Mouse (Mus musculus) brain, adult 2 months (tissue): ENCODE measurements around the gene Dffb.

Source experiments
- DNase-seq: peaks from one replicate; pipeline ENCODE4 v3.0.0; 2011; ENCODE audit warnings: low read depth, low spot score

The Dffb gene

DNA sequence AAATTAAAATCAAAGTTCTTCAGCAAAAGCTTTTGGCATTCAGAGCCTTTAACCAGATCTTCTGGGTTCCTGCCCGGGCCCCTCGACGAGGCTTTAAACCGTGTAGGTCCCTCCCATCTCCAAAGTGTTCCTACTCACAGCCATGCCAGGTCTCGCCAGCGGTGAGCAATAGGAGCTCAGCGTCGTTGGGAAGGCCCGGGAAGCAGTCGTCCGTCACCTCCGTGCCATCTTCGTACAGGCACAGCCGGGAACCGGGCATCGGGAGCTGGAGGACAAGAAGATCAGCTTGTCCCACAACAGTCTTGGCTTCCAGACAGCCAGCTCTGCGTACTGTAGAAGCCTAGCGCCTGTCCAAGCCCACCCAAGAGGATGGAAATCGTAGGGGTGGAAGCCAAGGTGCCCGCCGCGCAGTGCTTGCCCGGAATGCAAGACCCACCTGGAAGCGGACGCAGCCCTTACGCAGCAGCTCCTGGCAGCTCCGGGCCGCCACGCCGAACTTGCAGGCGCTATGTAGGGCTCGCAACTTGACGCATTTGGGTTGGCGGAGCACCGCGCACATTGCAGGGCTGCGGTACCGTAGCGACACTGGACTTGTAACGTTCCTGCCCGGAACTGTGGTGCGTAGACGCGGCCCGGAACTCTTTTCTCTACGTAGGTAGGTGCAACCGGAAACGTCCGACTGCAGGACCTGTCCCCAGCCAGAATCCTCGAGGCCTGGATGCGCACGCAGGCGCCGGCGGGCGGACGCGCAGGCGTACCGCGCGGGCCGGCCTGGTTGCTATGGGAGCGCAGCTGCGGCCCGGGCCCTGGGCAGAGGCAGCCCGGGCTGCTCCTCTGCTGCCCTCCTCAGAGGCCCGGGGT is at the start of gene Dffb, which contains the start of gene Cep104:
TSS of gene Dffb (minus strand) at position 696 of the 861 bp plus-strand sequence.
TSS of gene Cep104 (plus strand) at position 764 of the 861 bp plus-strand sequence.
- DNase-seq, result peak; percentile 98

- DNase-seq, result peak; percentile 83
Measured at GRCm38 (mm10) chr4:154023754-154024601, 49.1 kb upstream of the Dffb start.

- DNase-seq, result peak; percentile 67
Measured at GRCm38 (mm10) chr4:154022844-154023243, 47.9 kb upstream of the Dffb start.

DNA sequence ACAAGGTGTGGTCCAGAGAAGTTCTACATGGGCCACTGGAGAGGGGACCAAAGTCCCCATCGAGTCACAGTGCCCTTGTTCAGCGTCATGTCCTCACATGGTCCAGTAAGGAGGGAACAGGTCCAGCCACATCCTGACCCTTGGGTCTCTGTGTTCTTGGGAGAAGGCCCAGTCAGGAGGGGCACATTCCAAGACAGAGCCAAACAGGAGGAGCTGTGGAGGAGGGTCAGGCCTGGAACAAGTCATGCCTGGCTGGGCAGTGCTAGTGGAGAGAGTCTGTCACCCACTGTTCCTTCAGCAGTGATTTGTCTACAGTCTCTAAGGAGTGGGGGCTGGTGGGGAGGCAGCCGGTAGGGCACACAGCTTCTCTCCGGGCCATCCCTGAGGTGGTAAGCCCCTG is 47.5 kb upstream of the Dffb start:
- no peak for DNase-seq

DNA sequence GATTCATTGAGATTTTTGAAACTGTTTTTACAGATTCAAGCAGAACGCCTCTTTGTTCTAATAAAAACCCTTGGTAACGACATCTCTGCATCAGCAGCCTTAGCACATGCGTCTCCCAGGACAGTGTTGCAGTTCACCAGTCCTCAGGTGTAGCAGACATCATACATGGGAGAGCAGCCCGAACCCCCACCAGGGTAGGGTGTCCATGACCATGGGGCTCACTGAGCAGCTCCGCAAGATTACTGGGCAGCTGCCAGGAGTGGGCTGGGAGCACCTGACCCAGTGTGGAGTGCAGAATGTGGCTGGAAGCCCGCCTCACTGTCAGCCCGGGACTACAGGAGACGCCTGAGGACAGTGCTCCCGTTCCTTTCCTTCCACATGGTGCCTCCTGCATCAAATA is 46.5 kb upstream of the Dffb start:
- no peak for DNase-seq

- DNase-seq, result peak; percentile 71
Measured at GRCm38 (mm10) chr4:154019571-154019970, 44.6 kb upstream of the Dffb start.

DNA sequence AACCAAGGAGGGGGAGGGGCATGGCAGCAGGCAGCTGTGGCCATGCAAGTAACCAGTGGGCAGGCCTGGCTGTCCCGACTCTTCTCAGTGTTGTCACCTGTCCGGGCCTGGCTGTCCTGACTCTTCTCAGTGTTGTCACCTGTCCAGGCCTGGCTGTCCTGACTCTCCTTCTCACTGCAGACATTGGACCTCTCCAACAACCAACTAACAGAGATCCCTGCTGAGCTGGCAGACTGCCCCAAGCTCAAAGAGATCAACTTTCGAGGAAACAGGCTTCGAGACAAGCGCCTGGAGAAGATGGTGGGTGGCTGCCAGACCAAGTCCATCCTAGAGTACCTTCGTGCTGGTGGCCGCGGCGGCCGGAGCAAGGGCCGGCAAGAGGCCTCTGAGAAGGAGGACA is 40.5 kb upstream of the Dffb start:
- peak; percentile 43 for DNase-seq

DNA sequence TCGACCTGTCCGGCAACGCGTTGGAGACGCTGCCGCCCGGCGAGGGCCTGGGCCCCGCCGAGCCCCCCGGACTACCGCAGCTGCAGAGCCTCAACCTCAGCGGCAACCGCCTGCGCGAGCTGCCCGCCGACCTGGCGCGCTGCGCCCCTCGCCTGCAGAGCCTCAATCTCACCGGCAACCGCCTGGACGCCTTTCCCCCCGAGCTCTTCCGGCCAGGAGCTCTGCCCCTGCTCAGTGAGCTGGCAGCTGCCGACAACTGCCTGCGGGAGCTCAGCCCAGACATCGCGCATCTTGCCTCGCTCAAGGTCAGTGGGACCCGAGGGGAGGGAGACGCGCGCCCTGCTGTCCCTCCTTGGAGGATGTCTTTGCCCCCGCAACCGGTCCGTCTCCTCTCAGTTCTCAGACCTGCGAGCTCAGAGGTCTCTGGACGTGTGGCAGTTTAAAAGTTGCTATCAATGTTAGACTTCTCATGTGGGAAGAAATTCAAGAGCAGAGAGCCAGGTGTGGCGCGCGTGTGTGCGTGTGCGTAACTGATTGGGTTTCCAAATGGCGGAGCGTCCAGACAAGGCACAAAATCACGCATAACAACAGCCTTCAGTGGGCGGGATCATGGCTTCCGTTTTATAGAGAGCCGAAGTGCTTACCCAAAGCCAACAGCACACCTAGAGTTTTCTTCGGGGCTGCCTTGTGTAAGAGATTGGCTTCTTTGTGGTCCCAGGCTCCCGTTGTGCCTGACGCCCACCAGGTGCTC is 37.4 kb upstream of the Dffb start:
- peak; percentile 47 for DNase-seq

DNA sequence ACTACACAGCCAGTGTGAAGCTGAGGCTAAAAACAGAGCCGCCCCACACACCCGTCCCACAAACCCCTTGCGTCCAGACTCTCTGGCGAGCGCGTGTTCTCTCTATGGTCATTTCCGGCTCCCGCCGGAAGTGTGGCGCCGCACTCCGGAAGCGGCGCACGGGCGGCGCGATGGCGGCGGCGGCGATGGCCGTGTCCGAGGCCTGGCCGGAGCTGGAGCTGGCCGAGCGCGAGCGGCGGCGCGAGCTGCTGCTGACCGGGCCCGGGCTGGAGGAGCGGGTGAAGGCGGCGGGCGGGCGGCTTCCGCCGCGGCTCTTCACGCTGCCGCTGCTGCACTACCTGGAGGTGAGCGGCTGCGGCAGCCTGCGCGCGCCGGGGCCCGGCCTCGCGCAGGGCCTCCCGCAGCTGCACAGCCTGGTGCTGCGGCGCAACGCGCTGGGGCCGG is 36.7 kb upstream of the Dffb start, which contains the start of gene Lrrc47:
TSS of gene Lrrc47 (plus strand) at position 86 of the 444 bp plus-strand sequence.
- DNase-seq, result peak; percentile 97

GRCm38 (mm10) chr4:154010907-154011645 is 36.1 kb upstream of the Dffb start:
- no peak for DNase-seq

DNA sequence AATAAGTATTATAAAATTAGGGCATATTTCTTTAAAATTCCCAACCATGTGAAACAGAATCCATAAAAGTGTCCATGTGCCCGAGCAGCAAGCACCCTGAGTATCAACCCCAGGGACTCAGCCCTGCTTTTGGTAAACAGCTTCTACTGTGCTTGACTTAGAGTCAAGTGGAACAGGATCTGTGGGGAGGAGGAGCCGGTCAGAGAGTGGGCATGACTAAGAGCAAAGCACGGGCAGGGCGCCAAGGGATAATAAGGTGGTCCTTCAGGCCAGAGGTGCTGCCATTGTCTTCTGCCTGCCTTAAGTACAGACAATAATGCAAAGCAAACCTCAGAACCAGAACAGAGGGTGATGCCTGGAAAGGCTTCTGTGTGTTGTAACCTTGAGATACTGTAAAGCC is 32.8 kb upstream of the Dffb start:
- no peak for DNase-seq

- no peak for DNase-seq
Measured at GRCm38 (mm10) chr4:154006264-154006663, 31.3 kb upstream of the Dffb start.

GRCm38 (mm10) chr4:154005488-154005887 is 30.6 kb upstream of the Dffb start:
- peak; percentile 52 for DNase-seq

DNA sequence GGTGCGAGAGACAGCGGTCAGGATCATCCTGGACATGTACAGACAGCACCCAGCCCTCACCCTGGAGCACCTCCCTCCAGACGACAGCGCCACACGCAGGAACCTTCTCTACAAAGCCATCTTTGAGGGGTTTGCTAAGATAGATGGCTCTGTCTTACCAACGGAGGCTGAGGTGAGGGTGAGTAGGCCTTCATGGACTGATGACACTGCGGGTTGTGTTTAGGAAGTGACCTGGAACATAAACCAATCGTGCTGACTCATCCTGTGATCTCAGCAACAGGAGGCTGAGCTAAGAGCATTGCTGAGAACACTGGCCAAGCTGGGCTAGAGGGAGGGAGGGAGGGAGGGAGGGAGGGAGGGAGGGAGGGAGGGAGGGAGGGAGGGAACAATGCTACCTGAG is 18.6 kb upstream of the Dffb start:
- DNase-seq, result no peak

DNA sequence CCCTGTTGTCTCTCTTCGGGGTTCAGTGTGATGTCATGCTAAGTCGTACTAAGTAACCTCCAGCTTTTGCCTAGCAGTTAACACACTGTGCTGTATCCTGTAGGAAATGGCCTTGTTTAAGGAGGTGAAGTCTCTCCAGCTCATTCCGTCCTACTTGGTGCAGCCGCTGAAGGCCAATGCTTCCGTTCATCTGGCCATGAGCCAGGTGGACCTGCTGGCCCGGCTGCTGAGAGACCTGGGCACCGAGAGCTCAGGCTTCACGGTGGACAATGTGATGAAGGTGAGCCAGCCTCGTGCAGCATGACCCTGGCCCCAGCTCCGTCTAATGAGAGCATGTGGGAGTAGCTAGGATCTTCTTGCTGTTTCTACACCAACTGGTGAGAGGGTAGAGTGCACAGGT is 17.8 kb upstream of the Dffb start:
- DNase-seq, result no peak

DNA sequence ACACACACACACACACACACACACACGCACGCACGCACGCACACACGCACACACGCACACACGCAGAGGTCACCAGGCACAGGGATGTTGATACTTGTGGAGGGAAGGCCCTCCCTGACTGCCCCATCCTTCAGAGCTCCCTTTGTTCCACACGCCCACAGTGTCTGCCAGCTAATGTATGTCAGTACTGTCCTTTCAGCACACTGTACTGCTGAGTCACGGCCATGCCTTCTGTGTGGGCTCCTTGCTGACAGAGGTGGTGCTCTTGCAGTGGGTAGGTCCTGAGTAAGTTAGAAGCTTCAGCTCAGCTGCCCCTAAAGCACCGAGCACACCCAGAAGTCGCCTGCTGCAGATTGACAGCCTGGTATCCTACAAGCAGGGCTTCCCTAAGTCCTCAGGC is 5.5 kb upstream of the Dffb start:
- peak; percentile 83 for DNase-seq

GRCm38 (mm10) chr4:153979243-153979642 is 4.3 kb upstream of the Dffb start:
- no peak for DNase-seq

DNA sequence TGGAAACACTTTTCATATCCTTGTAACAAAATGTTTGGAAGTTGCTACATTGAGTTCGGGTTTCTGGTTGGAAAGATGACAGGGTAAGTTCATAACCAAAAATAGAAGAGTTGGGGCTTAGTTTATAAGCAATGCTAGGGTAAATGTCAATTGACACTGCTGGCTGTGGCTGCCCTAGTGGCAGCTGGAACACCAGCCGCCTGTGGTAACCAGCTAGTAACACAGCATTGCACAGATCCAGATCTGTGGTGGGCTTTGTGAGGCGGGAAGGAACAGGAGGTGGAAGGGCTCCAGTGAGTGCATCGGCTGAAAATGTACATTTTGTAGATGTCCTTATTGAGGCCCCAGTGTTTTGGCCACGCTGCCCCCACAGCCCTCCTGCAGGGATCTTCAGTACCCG is 842 bp upstream of the Dffb start:
- DNase-seq, result no peak

DNA sequence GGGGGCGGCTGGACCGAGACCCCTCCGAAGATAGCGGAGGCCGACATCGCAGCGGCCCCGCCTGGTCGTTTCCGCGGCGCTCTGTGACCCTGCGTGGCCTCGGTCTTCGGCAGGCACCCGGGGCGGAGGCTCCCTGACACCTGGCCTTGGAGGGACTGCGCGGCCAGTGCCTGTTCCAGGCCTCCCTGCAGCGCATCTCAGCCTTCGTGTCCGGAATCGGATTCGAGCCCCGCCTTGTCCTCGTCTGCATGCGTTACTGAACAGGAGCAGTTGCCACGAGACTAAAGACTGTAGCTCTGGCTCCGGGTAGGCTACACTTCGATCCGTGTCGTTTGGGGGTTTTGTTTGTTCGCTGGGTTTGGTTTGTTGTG is 351 bp upstream of the Dffb start:
- no peak for DNase-seq

DNA sequence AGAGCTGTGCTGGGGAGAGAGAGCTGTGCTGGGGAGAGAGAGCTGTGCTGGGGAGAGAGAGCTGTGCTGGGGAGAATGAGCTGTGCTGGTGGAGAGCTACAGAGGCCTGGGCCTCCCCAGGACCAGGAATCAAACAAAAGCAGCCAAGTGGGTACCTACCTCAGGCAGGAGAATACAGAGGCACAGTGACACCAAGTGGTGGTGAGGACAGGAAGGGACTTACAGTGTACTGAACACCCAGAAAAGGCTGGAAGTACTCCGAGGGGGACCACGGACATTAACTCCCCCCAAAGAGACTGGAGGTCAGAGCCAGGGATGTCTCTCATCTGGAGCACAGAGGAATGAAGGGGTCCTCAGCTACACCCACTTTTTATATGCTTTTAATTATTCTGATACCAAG is 6.9 kb downstream of the Dffb start:
- DNase-seq, result peak; percentile 36

GRCm38 (mm10) chr4:153967556-153967955 is 7.4 kb downstream of the Dffb start:
- DNase-seq, result no peak
